In genomic region chr10:91384372-91384771, GRCm38 (mm10) we compare ENCODE assay signal across 8 mouse cellular contexts.
DNase-seq lines count a peak whose midpoint lies in the region; ATAC-seq and TF ChIP-seq lines count a peak whose summit lies in the region.

No protein-coding gene starts in this region.

- no peaks in the 10 kb centered on the region for H3K36me3 ChIP-seq in kidney, embryonic 15.5 days
- no peaks in the 10 kb centered on the region for H3K36me3 ChIP-seq in hindbrain, postnatal 0 days (ENCODE audit: insufficient read depth, low read length)

- H3K4me1 ChIP-seq in kidney, embryonic 15.5 days: no peaks in the 10 kb centered on the region
- H3K4me1 ChIP-seq in hindbrain, postnatal 0 days (ENCODE audit: insufficient read depth, low read length): 0 out of 2 replicates have a peak, but pooled peaks cover 6% of the 10 kb centered on the region

- WGBS in kidney, embryonic 15.5 days: 54% methylated on average over 2 of the region's 2 CpGs
- WGBS in hindbrain, postnatal 0 days: 10% methylated on average over 2 of the region's 2 CpGs

- no peak for TF ChIP-seq CTCF in hindbrain, postnatal 0 days (IDR thresholded peaks at IDR 0.05; ENCODE audit: low read depth)

- ATAC-seq in kidney, embryonic 15.5 days (replicated peaks; ENCODE audit: low FRiP score): no peak
- ATAC-seq in hindbrain, postnatal 0 days: peak; percentile 94

- H3K4me3 ChIP-seq in kidney, embryonic 15.5 days (replicated peaks): no peak overlapping the region
- H3K4me3 ChIP-seq in hindbrain, postnatal 0 days (ENCODE audit: low read length): no peak overlapping the region

- no peaks in the 10 kb centered on the region for H3K27me3 ChIP-seq in kidney, embryonic 15.5 days
- H3K27me3 ChIP-seq in hindbrain, postnatal 0 days (ENCODE audit: insufficient read depth, low read length): no peaks in the 10 kb centered on the region

- no peak overlapping the region for H3K4me2 ChIP-seq in kidney, embryonic 15.5 days
- no peak overlapping the region for H3K4me2 ChIP-seq in hindbrain, postnatal 0 days (ENCODE audit: low read depth, low read length)

- H3K9ac ChIP-seq in kidney, embryonic 15.5 days: no peak overlapping the region
- H3K9ac ChIP-seq in hindbrain, postnatal 0 days (replicated peaks; ENCODE audit: low read length): no peak overlapping the region

- no peak overlapping the region for H3K27ac ChIP-seq in kidney, embryonic 15.5 days
- H3K27ac ChIP-seq in hindbrain, postnatal 0 days: 0 out of 2 replicates have a peak overlapping the region, but pooled peaks have one; percentile 52

- peak; percentile 79 to 80 for DNase-seq in kidney, postnatal 4 days
- peak; percentile 40 for DNase-seq in R1 (ENCODE audit: low read depth, low spot score)
- DNase-seq in cerebellum, postnatal 10 days: peak; percentile 53 to 75
- peak; percentile 77 for DNase-seq in hindbrain, postnatal 0 days (ENCODE audit: low spot score)
- peak; percentile 65 for DNase-seq in retina, embryonic 14.5 days (ENCODE audit: low spot score)
- DNase-seq in spleen, postnatal 4 days (ENCODE audit: low spot score in 2 of 2): no peak
- DNase-seq in gastrocnemius, adult 8-10 months (ENCODE audit: low spot score in 2 of 2): no peak

- H3K9me3 ChIP-seq in kidney, embryonic 15.5 days (replicated peaks): no peaks in the 10 kb centered on the region
- H3K9me3 ChIP-seq in hindbrain, postnatal 0 days (ENCODE audit: low read length): no peaks in the 10 kb centered on the region

Comparison
In these comparisons a context has a peak if more than half of its experiments do, and no peak if none do; other contexts are left out.
1. DNase-seq: peak in kidney, postnatal 4 days (2 of 2), R1 (single experiment), cerebellum, postnatal 10 days (2 of 2), hindbrain, postnatal 0 days (single experiment) and retina, embryonic 14.5 days (single experiment); none in spleen, postnatal 4 days (0 of 2) and gastrocnemius, adult 8-10 months (0 of 2).